Mouse (Mus musculus): Measurements from ENCODE around the gene Olfr504.
"Not testable (repeated sequence)": the region's sequence is repeated elsewhere in the genome, so short reads cannot be mapped to it uniquely, and the experiment has no call there.

The Olfr504 gene

GRCm38 (mm10) chr7:108565693-108566092 lies at the start of gene Olfr504:
Gene Olfr504 (minus strand): TSS chr7:108565793.
- no peak for DNase-seq

GRCm38 (mm10) chr7:108614110-108614509 lies 48.5 kb upstream of the Olfr504 start:
- DNase-seq, result no peak

GRCm38 (mm10) chr7:108610487-108610886 lies 44.9 kb upstream of the Olfr504 start, which contains the start of gene Olfr506:
Gene Olfr506 (plus strand): TSS chr7:108610787.
- DNase-seq, result no peak

- not testable (repeated sequence) for DNase-seq
Measured at GRCm38 (mm10) chr7:108601916-108602315, 36.3 kb upstream of the Olfr504 start.

- no peak for DNase-seq
Measured at GRCm38 (mm10) chr7:108589797-108590196, 24.2 kb upstream of the Olfr504 start.

GRCm38 (mm10) chr7:108544227-108544626 lies 21.4 kb downstream of the Olfr504 start, which contains the start of gene Olfr503:
Gene Olfr503 (plus strand): TSS chr7:108544527.
- DNase-seq, result not testable (repeated sequence)

GRCm38 (mm10) chr7:108542416-108542815 lies 23.2 kb downstream of the Olfr504 start:
- DNase-seq, result no peak

- no peak for DNase-seq
Measured at GRCm38 (mm10) chr7:108524965-108525364, 40.6 kb downstream of the Olfr504 start, which contains the start of gene Olfr502. Gene Olfr502 (minus strand): TSS chr7:108525065.
